Mouse (Mus musculus): ENCODE data around the gene Sugt1. TPM values are rescaled to one million over a fixed set of nuclear protein-coding genes. Genes with fewer than 3 reads are reported as not detected.

Gene Sugt1
- 183 TPM for polyA plus RNA-seq (2021)

- no peaks in the 10 kb centered on the region for H3K27me3 ChIP-seq
- CTCF ChIA-PET, result interaction anchor here (1.0 to 1.7 kb wide), 8 partner anchors 13 to 198 kb away, joined by 3 to 5 read pairs (median 3); partner anchors contain the start of gene Elf1
- TF ChIP-seq CTCF (IDR thresholded peaks at IDR 0.05), result no peak
- ATAC-seq, result peak; percentile 97
- POLR2A ChIA-PET, result interaction anchor here (0.6 to 1.2 kb wide), 6 partner anchors 9 to 211 kb away, joined by 3 to 7 read pairs (median 3); no protein-coding TSS in a partner anchor
- DNase-seq (ENCODE audit: low read depth, low spot score), result peak; percentile 81
- in situ Hi-C loops (cut with MboI; ENCODE audit: low pct_unique_long_range_greater_than_20kb), result loop anchor here (10.0 kb wide), 1 partner anchor 192 kb away; the partner anchor contains the start of genes Mtrf1 and Naa16
These were observed at the start of gene Sugt1 for GRCm38 (mm10) chr14:79587139-79587851. Gene Sugt1, plus strand, starts transcription at chr14:79587691.

GRCm38 (mm10) chr14:79537921-79538320 is 49.6 kb upstream of the Sugt1 start:
- no peak for TF ChIP-seq CTCF (IDR thresholded peaks at IDR 0.05)
- no peak for ATAC-seq
- ChIA-PET CTCF (interaction anchor here (1.1 to 4.3 kb wide), 2 partner anchors 11 to 29 kb away, joined by 3 to 15 read pairs; no protein-coding TSS in a partner anchor), POLR2A (interaction anchor here (0.9 kb wide), 1 partner anchor 19 kb away, joined by 3 read pairs; no protein-coding TSS in a partner anchor)
- no peak for DNase-seq (ENCODE audit: low read depth, low spot score)
- in situ Hi-C loops (cut with MboI; ENCODE audit: low pct_unique_long_range_greater_than_20kb), result no loop called here
- H3K27me3 ChIP-seq, result no peaks in the 10 kb centered on the region

- TF ChIP-seq CTCF (IDR thresholded peaks at IDR 0.05), result no peak
- DNase-seq (ENCODE audit: low read depth, low spot score), result no peak
- POLR2A ChIA-PET, result no interaction called here
- no peaks in the 10 kb centered on the region for H3K27me3 ChIP-seq
- CTCF ChIA-PET, result interaction anchor here (1.2 kb wide), 1 partner anchor 8 kb away, joined by 3 read pairs; no protein-coding TSS in a partner anchor
- ATAC-seq, result no peak
- in situ Hi-C loops (cut with MboI; ENCODE audit: low pct_unique_long_range_greater_than_20kb), result no loop called here
These were observed 45.9 kb upstream of the Sugt1 start for GRCm38 (mm10) chr14:79541606-79542005.

- no peaks in the 10 kb centered on the region for H3K27me3 ChIP-seq
- ChIA-PET CTCF (interaction anchor here (1.0 to 4.0 kb wide), 2 partner anchors 12 to 46 kb away, joined by 3 to 15 read pairs; no protein-coding TSS in a partner anchor), POLR2A (no interaction called here)
- DNase-seq (ENCODE audit: low read depth, low spot score) (no peak), ATAC-seq (no peak)
- TF ChIP-seq CTCF (IDR thresholded peaks at IDR 0.05), result no peak
- in situ Hi-C loops (cut with MboI; ENCODE audit: low pct_unique_long_range_greater_than_20kb), result no loop called here
These were observed 38.1 kb upstream of the Sugt1 start for GRCm38 (mm10) chr14:79549343-79549742.

- H3K27me3 ChIP-seq, result no peaks in the 10 kb centered on the region
- POLR2A ChIA-PET, result interaction anchor here (0.6 kb wide), 1 partner anchor 776 kb away, joined by 3 read pairs; no protein-coding TSS in a partner anchor
- DNase-seq (ENCODE audit: low read depth, low spot score) (no peak), ATAC-seq (peak; percentile 48)
- CTCF ChIA-PET, result interaction anchor here (0.7 to 1.4 kb wide), 4 partner anchors 11 to 36 kb away, joined by 3 read pairs; partner anchors contain the start of gene Sugt1
- TF ChIP-seq CTCF (IDR thresholded peaks at IDR 0.05), result no peak
- in situ Hi-C loops (cut with MboI; ENCODE audit: low pct_unique_long_range_greater_than_20kb), result no loop called here
These were observed 35.6 kb upstream of the Sugt1 start for GRCm38 (mm10) chr14:79551929-79552328.

- CTCF ChIA-PET, result interaction anchor here (1.4 kb wide), 2 partner anchors 25 to 35 kb away, joined by 3 read pairs; partner anchors contain the start of gene Sugt1
- in situ Hi-C loops (cut with MboI; ENCODE audit: low pct_unique_long_range_greater_than_20kb), result no loop called here
- ATAC-seq (no peak), DNase-seq (ENCODE audit: low read depth, low spot score) (no peak)
- POLR2A ChIA-PET, result interaction anchor here (0.6 to 1.0 kb wide), 2 partner anchors 9 to 777 kb away, joined by 3 read pairs; no protein-coding TSS in a partner anchor
- no peak for TF ChIP-seq CTCF (IDR thresholded peaks at IDR 0.05)
- no peaks in the 10 kb centered on the region for H3K27me3 ChIP-seq
These were observed 34.6 kb upstream of the Sugt1 start for GRCm38 (mm10) chr14:79552854-79553253.

GRCm38 (mm10) chr14:79557796-79558195 is 29.7 kb upstream of the Sugt1 start:
- no peaks in the 10 kb centered on the region for H3K27me3 ChIP-seq
- POLR2A ChIA-PET, result interaction anchor here (1.0 kb wide), 1 partner anchor 74 kb away, joined by 3 read pairs; no protein-coding TSS in a partner anchor
- ATAC-seq, result no peak
- no peak for TF ChIP-seq CTCF (IDR thresholded peaks at IDR 0.05)
- CTCF ChIA-PET, result interaction anchor here (0.8 to 1.4 kb wide), 3 partner anchors 29 to 51 kb away, joined by 3 to 4 read pairs (median 3); no protein-coding TSS in a partner anchor
- in situ Hi-C loops (cut with MboI; ENCODE audit: low pct_unique_long_range_greater_than_20kb), result no loop called here
- no peak for DNase-seq (ENCODE audit: low read depth, low spot score)

GRCm38 (mm10) chr14:79562745-79563144 is 24.7 kb upstream of the Sugt1 start:
- ATAC-seq (peak; percentile 89), DNase-seq (ENCODE audit: low read depth, low spot score) (no peak)
- in situ Hi-C loops (cut with MboI; ENCODE audit: low pct_unique_long_range_greater_than_20kb), result no loop called here
- peak; percentile 68 for TF ChIP-seq CTCF (IDR thresholded peaks at IDR 0.05)
- CTCF ChIA-PET, result interaction anchor here (0.8 to 1.3 kb wide), 4 partner anchors 11 to 33 kb away, joined by 3 read pairs; no protein-coding TSS in a partner anchor
- POLR2A ChIA-PET, result interaction anchor here (0.8 kb wide), 1 partner anchor 12 kb away, joined by 8 read pairs; no protein-coding TSS in a partner anchor
- H3K27me3 ChIP-seq, result no peaks in the 10 kb centered on the region

- in situ Hi-C loops (cut with MboI; ENCODE audit: low pct_unique_long_range_greater_than_20kb), result loop anchor here (5.0 kb wide), 1 partner anchor 87 kb away; no protein-coding TSS in a partner anchor
- no peaks in the 10 kb centered on the region for H3K27me3 ChIP-seq
- no peak for DNase-seq (ENCODE audit: low read depth, low spot score)
- ChIA-PET POLR2A (interaction anchor here (0.8 kb wide), 1 partner anchor 29 kb away, joined by 3 read pairs; no protein-coding TSS in a partner anchor), CTCF (interaction anchor here (1.4 to 1.5 kb wide), 4 partner anchors 9 to 57 kb away, joined by 3 to 5 read pairs (median 4); partner anchors contain the start of gene Sugt1)
- peak; percentile 42 for TF ChIP-seq CTCF (IDR thresholded peaks at IDR 0.05)
- no peak for ATAC-seq
These were observed 22.7 kb upstream of the Sugt1 start for GRCm38 (mm10) chr14:79564784-79565183.

- no peak for DNase-seq (ENCODE audit: low read depth, low spot score)
- ChIA-PET CTCF (interaction anchor here (1.7 kb wide), 1 partner anchor 8 kb away, joined by 5 read pairs; no protein-coding TSS in a partner anchor), POLR2A (no interaction called here)
- no peaks in the 10 kb centered on the region for H3K27me3 ChIP-seq
- in situ Hi-C loops (cut with MboI; ENCODE audit: low pct_unique_long_range_greater_than_20kb), result no loop called here
- no peak for ATAC-seq
- no peak for TF ChIP-seq CTCF (IDR thresholded peaks at IDR 0.05)
These were observed 13.9 kb upstream of the Sugt1 start for GRCm38 (mm10) chr14:79573482-79574191.

Measured in Patski (cell line).